Mouse (Mus musculus) liver, embryonic 14.5 days (tissue): ENCODE results near the gene Cep128. TPM values are rescaled to one million over a fixed set of nuclear protein-coding genes. Genes with fewer than 3 reads are reported as not detected.

Experiments used
- ATAC-seq: fragments of 200-750 bp; cut with Nextera tagmentation; 2 replicates; pipeline ENCODE4 v1.8.0; 2017; ENCODE audit warnings: moderate number of reproducible peaks, mild to moderate bottlenecking, moderate library complexity; ENCODE audit not compliant: insufficient read depth
- DNase-seq, 3 experiments: peaks; one replicate each; pipeline ENCODE4 v3.0.0-alpha.2; 2012 to 2013; ENCODE audit warnings: low read depth in 3 of 3, low spot score in 3 of 3
- H3K27ac ChIP-seq: fragments of 300-500 bp; sonication (generic); 2 replicates; pipeline ENCODE4 v1.5.1; 2014; ENCODE audit warnings: moderate library complexity, mild to moderate bottlenecking, control low read depth, inconsistent platforms
- H3K27me3 ChIP-seq: fragments of 300-500 bp; sonication (generic); 2 replicates; pipeline ENCODE4 v1.6.1; 2014; ENCODE audit warnings: mild to moderate bottlenecking, low read length, moderate library complexity; ENCODE audit not compliant: control insufficient read depth, insufficient read depth
- H3K36me3 ChIP-seq: fragments of 300-500 bp; sonication (generic); replicated peaks from 2 replicates; pipeline ENCODE4 v1.6.1; 2014; ENCODE audit warnings: low read depth; ENCODE audit not compliant: control insufficient read depth, insufficient read depth
- H3K4me1 ChIP-seq, 2 experiments: fragments of 200-500 bp in 1 of 2; fragments of 300-500 bp in 1 of 2; sonication (generic) in 1 of 2; replicated peaks; 2 replicates each; pipeline ENCODE4 v1.6.1; 2012 to 2014; ENCODE audit warnings: antibody characterized with exemption in 1 of 2, inconsistent platforms in 1 of 2, low read length in 1 of 2; ENCODE audit not compliant: control insufficient read depth in 2 of 2, insufficient read depth in 2 of 2
- H3K4me2 ChIP-seq: fragments of 300-500 bp; sonication (generic); 2 replicates; pipeline ENCODE4 v1.6.1; 2014; ENCODE audit warnings: low read depth, mild to moderate bottlenecking, control low read depth, moderate library complexity
- H3K4me3 ChIP-seq, 2 experiments: fragments of 200-500 bp in 1 of 2; fragments of 300-500 bp in 1 of 2; sonication (generic) in 1 of 2; 2 replicates each; pipeline ENCODE4 v1.5.1; 2012 to 2014; ENCODE audit warnings: low read depth in 2 of 2, low read length in 2 of 2, mild to moderate bottlenecking in 2 of 2, control low read depth in 1 of 2, inconsistent platforms in 1 of 2, moderate library complexity in 1 of 2; ENCODE audit not compliant: insufficient read depth in 1 of 2
- H3K9ac ChIP-seq: fragments of 300-500 bp; sonication (generic); replicated peaks from 2 replicates; pipeline ENCODE4 v1.6.1; 2014; ENCODE audit warnings: mild to moderate bottlenecking, control low read depth, moderate library complexity
- H3K9me3 ChIP-seq: fragments of 300-500 bp; sonication (generic); 2 replicates; pipeline ENCODE4 v1.6.1; 2016; ENCODE audit warnings: low read length, mixed read lengths; ENCODE audit not compliant: control insufficient read depth
- CTCF ChIP-seq: IDR thresholded peaks from 2 replicates; pipeline ENCODE4 v1.5.1; 2016; ENCODE audit warnings: antibody characterized with exemption, low read depth, control low read depth
- EP300 ChIP-seq: IDR thresholded peaks from 2 replicates; pipeline ENCODE4 v1.6.1; 2016; ENCODE audit warnings: antibody characterized with exemption, low read depth
- WGBS: fragments of 180-500 bp; shearing (Covaris S2); extraction: QIAGEN DNeasy Blood & Tissue Kit; methylation state at CpG from one replicate; pipeline ENCODE4 v1.1.7; 2014; ENCODE audit not compliant: insufficient replicate concordance; 5-methylcytosine and 5-hydroxymethylcytosine counted together
- polyA plus RNA-seq, 2 experiments: library from polyadenylated mRNA; depleted of rRNA in 1 of 2; stranded (reverse) in 1 of 2; unstranded in 1 of 2; fragments of >200 nt; fragmentation: Nextera tagmentation in 1 of 2; extraction: Ambion mirVana in 1 of 2; gene quantifications; 2 replicates each; pipeline versions ENCODE4 v1.2.1 to v1.2.3; 2012 to 2014

The Cep128 gene
- polyA plus RNA-seq, 2 experiments: 9.3 to 9.4 TPM

- 78% methylated on average over 5 of the region's 5 CpGs for WGBS
- Histone ChIP-seq H3K9ac (no peak overlapping the region), H3K4me2 (no peak overlapping the region), H3K27ac (no peak overlapping the region), H3K4me1 (no peaks in the 10 kb centered on the region), H3K27me3 (no peaks in the 10 kb centered on the region), H3K4me3 (no peak overlapping the region), H3K36me3 (peaks cover 2% of the 10 kb centered on the region), H3K9me3 (no peaks in the 10 kb centered on the region)
- ATAC-seq (no peak), DNase-seq (no peak)
- no peak for TF ChIP-seq CTCF
- no peak for TF ChIP-seq EP300
Measured at GRCm38 (mm10) chr12:91265462-91265861, 118.7 kb downstream of the Cep128 start.

- Histone ChIP-seq H3K9ac (no peak overlapping the region), H3K9me3 (no peaks in the 10 kb centered on the region), H3K27me3 (no peaks in the 10 kb centered on the region), H3K36me3 (peaks cover 6% of the 10 kb centered on the region), H3K4me3 (no peak overlapping the region), H3K4me2 (no peak overlapping the region), H3K4me1 (no peaks in the 10 kb centered on the region), H3K27ac (no peak overlapping the region)
- WGBS: 79% methylated on average over 3 of the region's 3 CpGs
- DNase-seq: no peak
- TF ChIP-seq EP300 (no peak), CTCF (no peak)
- no peak for ATAC-seq
Measured at GRCm38 (mm10) chr12:91264828-91265355, 119.3 kb downstream of the Cep128 start.

GRCm38 (mm10) chr12:91263705-91264104 lies 120.5 kb downstream of the Cep128 start:
- TF ChIP-seq CTCF (no peak), EP300 (no peak)
- no peak for ATAC-seq
- no peak overlapping the region for H3K4me3 ChIP-seq
- no peak overlapping the region for H3K9ac ChIP-seq
- no peak for DNase-seq
- H3K27ac ChIP-seq: no peak overlapping the region
- H3K36me3 ChIP-seq: peaks cover 10% of the 10 kb centered on the region
- no peaks in the 10 kb centered on the region for H3K4me1 ChIP-seq
- no peaks in the 10 kb centered on the region for H3K9me3 ChIP-seq
- whole genome bisulfite sequencing: 72% methylated on average over 3 of the region's 3 CpGs
- H3K4me2 ChIP-seq: no peak overlapping the region
- H3K27me3 ChIP-seq: no peaks in the 10 kb centered on the region

GRCm38 (mm10) chr12:91262801-91263200 lies 121.4 kb downstream of the Cep128 start:
- Histone ChIP-seq H3K9ac (no peak overlapping the region), H3K27me3 (no peaks in the 10 kb centered on the region), H3K4me2 (no peak overlapping the region), H3K4me1 (no peaks in the 10 kb centered on the region), H3K9me3 (no peaks in the 10 kb centered on the region), H3K4me3 (no peak overlapping the region), H3K27ac (no peak overlapping the region), H3K36me3 (peaks cover 10% of the 10 kb centered on the region)
- no peak for TF ChIP-seq EP300
- no peak for TF ChIP-seq CTCF
- ATAC-seq: no peak
- 87% methylated on average over 3 of the region's 3 CpGs for WGBS
- DNase-seq: no peak

- no peak for TF ChIP-seq CTCF
Measured at GRCm38 (mm10) chr12:91256334-91256733, 127.9 kb downstream of the Cep128 start.

More at GRCm38 (mm10) chr12:91256334-91256733, 127.9 kb downstream of the Cep128 start:
- Histone ChIP-seq H3K9me3 (no peaks in the 10 kb centered on the region), H3K36me3 (peaks cover 7% of the 10 kb centered on the region), H3K4me1 (no peaks in the 10 kb centered on the region), H3K27me3 (no peaks in the 10 kb centered on the region), H3K9ac (no peak overlapping the region), H3K27ac (no peak overlapping the region), H3K4me3 (no peak overlapping the region), H3K4me2 (no peak overlapping the region)
- 73% methylated on average over 7 of the region's 7 CpGs for WGBS
- ATAC-seq (no peak), DNase-seq (no peak)
